Mouse (Mus musculus): Measurements from ENCODE around the gene Dkc1. TPM values are rescaled to one million over a fixed set of nuclear protein-coding genes. Genes with fewer than 3 reads are reported as not detected.
"Not testable (repeated sequence)": the region's sequence is repeated elsewhere in the genome, so short reads cannot be mapped to it uniquely, and the experiment has no call there.

The Dkc1 gene
- total RNA-seq, 4 experiments from 2014 or later: 18.6 to 26.9 (median 22.4) TPM

DNA sequence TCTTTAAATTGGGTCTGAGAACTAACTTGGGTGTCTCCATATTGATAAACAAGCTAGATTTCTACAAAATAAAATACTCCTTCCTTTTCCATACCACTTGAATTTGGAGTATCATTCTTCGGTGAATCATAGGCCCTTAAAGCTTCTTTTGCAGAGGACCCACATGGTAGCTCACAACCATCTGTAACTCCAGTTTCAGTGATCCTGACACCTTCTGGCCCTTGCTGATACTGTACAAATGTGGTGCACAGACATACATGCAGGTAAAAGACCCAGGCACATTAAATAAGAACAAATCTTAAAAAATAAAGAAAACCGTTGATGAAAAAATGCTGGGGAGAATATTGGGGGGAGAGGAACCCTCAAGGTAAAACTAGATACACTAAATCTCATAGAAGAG lies 42.5 kb downstream of the Dkc1 start:
- no peak for DNase-seq (ENCODE audit: low spot score)

DNA sequence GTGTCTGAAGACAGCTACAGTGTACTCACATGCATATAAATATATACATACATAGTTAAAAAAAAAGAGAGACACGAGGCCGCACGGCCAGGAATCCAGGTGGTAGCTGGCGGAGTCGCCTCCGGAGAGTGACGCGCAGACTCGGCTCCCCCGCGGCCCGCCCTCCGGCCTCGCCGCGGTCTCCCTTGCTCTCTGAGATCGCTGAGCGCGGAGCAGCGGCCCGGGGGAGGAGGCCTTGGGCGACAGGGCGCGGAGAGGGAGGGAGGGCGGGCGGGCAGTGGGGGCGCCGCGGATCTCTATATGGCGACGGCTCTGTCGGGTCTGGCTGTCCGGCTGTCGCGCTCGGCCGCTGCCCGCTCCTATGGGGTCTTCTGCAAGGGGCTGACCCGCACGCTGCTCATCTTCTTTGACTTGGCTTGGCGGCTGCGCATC lies 47.5 kb downstream of the Dkc1 start:
- not testable (repeated sequence) for DNase-seq (ENCODE audit: low spot score)

DNA sequence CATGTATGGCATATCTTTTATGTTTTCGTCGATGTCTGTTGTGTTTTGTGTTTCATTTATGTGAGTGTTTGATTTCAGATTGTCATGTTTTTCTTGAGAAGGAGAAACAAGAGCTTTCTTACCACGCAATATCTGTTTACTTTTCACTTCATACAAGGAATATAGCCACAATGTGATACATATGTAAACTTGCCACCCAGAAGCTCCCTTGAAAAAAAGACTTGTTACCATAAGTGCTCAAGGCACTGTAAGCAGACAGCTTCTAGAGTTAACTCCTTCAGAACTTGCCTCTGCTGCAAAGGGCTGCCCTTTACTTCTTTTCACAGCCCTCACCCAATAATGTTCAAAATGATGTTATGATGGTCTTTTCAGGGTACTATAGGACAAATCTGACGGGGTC lies 52.8 kb downstream of the Dkc1 start:
- DNase-seq (ENCODE audit: low spot score): no peak

DNA sequence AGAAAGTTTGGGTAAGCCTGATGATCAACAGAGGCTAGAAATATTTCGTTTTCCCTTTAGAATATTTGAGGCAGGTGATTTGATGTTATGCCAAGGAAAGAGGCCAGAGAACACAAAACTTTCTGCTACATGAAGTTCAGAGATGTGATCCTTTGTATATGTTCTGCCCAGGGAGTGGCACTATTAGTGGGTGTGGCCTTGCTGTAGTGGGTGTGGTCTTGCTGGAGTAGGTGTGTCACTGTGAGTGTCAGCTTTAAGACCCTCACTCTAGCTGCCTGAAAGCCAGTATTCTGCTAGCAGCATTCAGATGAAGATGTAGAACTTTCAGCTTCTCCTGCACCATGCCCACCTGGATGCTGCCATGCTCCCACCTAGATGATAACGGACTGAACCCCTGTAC lies 54.6 kb downstream of the Dkc1 start:
- DNase-seq (ENCODE audit: low spot score): no peak

DNA sequence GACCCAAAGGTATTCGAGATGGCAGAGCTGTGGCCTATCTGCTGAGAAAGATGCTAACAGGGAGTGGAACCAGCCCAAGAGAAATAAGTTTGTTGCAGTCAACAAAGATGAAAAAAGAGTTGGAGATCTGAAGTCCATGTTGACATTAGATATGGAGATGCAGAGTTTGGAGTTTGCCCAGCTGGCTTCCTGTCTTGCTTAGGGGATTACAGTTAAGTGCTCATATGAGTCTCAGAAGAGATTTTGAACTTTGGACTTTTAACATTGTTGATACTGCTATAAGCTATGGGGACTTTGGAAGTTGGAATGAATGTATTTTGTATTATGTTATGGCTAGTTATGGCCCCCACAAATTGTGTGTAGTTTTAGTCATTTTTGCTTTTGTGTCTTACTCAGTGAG lies 56.6 kb downstream of the Dkc1 start:
- DNase-seq (ENCODE audit: low spot score): no peak

DNA sequence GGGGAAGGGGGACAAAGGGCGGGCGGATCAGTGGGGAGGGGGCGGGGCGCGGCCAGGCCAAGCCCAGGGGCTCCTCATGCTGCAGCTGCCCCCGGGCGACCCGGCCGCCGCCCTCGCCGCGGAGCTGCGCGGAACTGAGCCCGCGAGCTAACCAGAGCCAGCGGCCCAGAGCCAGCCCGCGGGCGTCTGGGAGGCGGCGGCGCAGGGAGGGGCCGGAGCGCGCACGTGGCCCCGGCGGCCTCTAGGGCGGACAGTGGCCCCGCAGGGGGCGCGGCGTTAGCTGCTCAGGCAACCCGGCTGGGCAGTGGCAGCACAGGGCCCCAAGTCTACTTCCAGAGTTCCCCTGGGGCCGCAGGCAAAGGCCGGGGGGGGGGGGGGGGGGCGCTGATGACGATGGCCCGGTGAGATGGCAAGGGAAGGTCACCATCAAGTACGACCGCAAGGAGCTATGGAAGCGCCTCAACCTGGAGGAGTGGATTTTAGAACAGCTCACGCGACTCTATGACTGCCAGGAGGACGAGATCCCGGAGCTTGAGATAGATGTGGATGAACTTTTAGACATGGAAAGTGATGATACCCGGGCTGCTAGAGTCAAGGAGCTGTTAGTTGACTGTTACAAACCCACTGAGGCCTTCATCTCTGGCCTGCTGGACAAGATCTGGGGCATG lies 60.1 kb downstream of the Dkc1 start:
- peak; percentile 7 for DNase-seq (ENCODE audit: low spot score)

Other genes with a start within 250 kb of the Dkc1 start
- gene Gab3, start 10.4 kb upstream of the Dkc1 start, total RNA-seq (2022): 1 to 10 TPM; 1.2 to 1.9 (median 1.6) TPM
- gene Mpp1, start 35.2 kb downstream of the Dkc1 start, total RNA-seq (2022): 10 to 100 TPM in 3 of 4 experiments, 1 to 10 TPM in 1; 8.0 to 12.3 (median 11.9) TPM
- gene Smim9, start 67.9 kb downstream of the Dkc1 start, total RNA-seq (2022): not detected